Comparison of ENCODE assay signal across 8 mouse cellular contexts in genomic region chr17:47989951-47990378, GRCm38 (mm10). TPM values are rescaled to one million over a fixed set of nuclear protein-coding genes. Genes with fewer than 3 reads are reported as not detected.
DNase-seq lines count a peak whose midpoint lies in the region; ATAC-seq and TF ChIP-seq lines count a peak whose summit lies in the region.

No protein-coding gene starts in this region.

- peaks cover 10% of the 10 kb centered on the region for H3K4me1 ChIP-seq in neural tube, embryonic 15.5 days
- H3K4me1 ChIP-seq in forebrain, embryonic 15.5 days, result peaks cover 12% of the 10 kb centered on the region
- peaks cover 5 to 21% of the 10 kb centered on the region in 2 experiments for H3K4me1 ChIP-seq in liver, embryonic 14.5 days (replicated peaks; ENCODE audit: control insufficient read depth in 2 of 2, insufficient read depth in 2 of 2, low read length in 1 of 2)
- peaks cover 4% of the 10 kb centered on the region for H3K4me1 ChIP-seq in small intestine, adult 2 months (ENCODE audit: control insufficient read depth, insufficient read depth, insufficient read length, low read length)

- no peak overlapping the region for H3K4me2 ChIP-seq in neural tube, embryonic 15.5 days
- no peak overlapping the region for H3K4me2 ChIP-seq in forebrain, embryonic 15.5 days (replicated peaks)
- no peak overlapping the region for H3K4me2 ChIP-seq in liver, embryonic 14.5 days (ENCODE audit: low read depth)

- no peak for TF ChIP-seq POLR2A in small intestine, adult 2 months (IDR thresholded peaks at IDR 0.05; ENCODE audit: low read depth, low read length)

- no peak overlapping the region for H3K9ac ChIP-seq in neural tube, embryonic 15.5 days (replicated peaks)
- H3K9ac ChIP-seq in forebrain, embryonic 15.5 days (replicated peaks), result no peak overlapping the region
- 0 out of 2 replicates have a peak overlapping the region, but pooled peaks have one; percentile 16 for H3K9ac ChIP-seq in liver, embryonic 14.5 days (replicated peaks)

- DNase-seq in neural tube, embryonic 10.5 days (ENCODE audit: extremely low spot score, low spot score), result peak; percentile 85
- DNase-seq in liver, embryonic 14.5 days (ENCODE audit: low read depth in 3 of 3, low spot score in 3 of 3), result no peak
- no peak for DNase-seq in frontal cortex, adult 2 months (ENCODE audit: extremely low spot score in 1 of 2, low spot score in 1 of 2)
- DNase-seq in cerebellum, postnatal 4 days (ENCODE audit: low spot score in 2 of 2), result no peak
- no peak for DNase-seq in adipocyte (ENCODE audit: low spot score)

- no peak overlapping the region for H3K27ac ChIP-seq in neural tube, embryonic 15.5 days (replicated peaks)
- H3K27ac ChIP-seq in forebrain, embryonic 15.5 days (replicated peaks), result peak overlapping the region; percentile 68
- H3K27ac ChIP-seq in liver, embryonic 14.5 days, result no peak overlapping the region
- H3K27ac ChIP-seq in small intestine, adult 2 months (ENCODE audit: insufficient read depth, low read depth, low read length), result peak overlapping the region; percentile 61; the same call in 1 of the 2 replicates

- no peak for ATAC-seq in neural tube, embryonic 15.5 days (ENCODE audit: low FRiP score)
- ATAC-seq in forebrain, embryonic 15.5 days (replicated peaks), result peak; percentile 89
- ATAC-seq in liver, embryonic 14.5 days (ENCODE audit: insufficient read depth), result peak; percentile 52; the same call in 1 of the 2 replicates

- WGBS in neural tube, embryonic 15.5 days, result 6% methylated on average over 8 of the region's 8 CpGs
- WGBS in forebrain, embryonic 15.5 days, result 4% methylated on average over 8 of the region's 8 CpGs
- 11% methylated on average over 8 of the region's 8 CpGs for WGBS in liver, embryonic 14.5 days (ENCODE audit: insufficient replicate concordance)
- WGBS in small intestine, adult 2 months, result 24% methylated on average over 8 of the region's 8 CpGs

- H3K4me3 ChIP-seq in neural tube, embryonic 15.5 days (replicated peaks), result no peak overlapping the region
- H3K4me3 ChIP-seq in forebrain, embryonic 15.5 days, result no peak overlapping the region
- no peak overlapping the region for H3K4me3 ChIP-seq in liver, embryonic 14.5 days (ENCODE audit: insufficient read depth in 1 of 2, low read depth in 2 of 2, low read length in 2 of 2)
- H3K4me3 ChIP-seq in small intestine, adult 2 months (ENCODE audit: low read depth, low read length), result no peak overlapping the region

- no peak for TF ChIP-seq EP300 in liver, embryonic 14.5 days (IDR thresholded peaks at IDR 0.05; ENCODE audit: low read depth)

- 0 out of 2 replicates have a peak, but pooled peaks cover 8% of the 10 kb centered on the region for H3K27me3 ChIP-seq in neural tube, embryonic 15.5 days (replicated peaks)
- H3K27me3 ChIP-seq in forebrain, embryonic 15.5 days, result no peaks in the 10 kb centered on the region
- no peaks in the 10 kb centered on the region for H3K27me3 ChIP-seq in liver, embryonic 14.5 days (ENCODE audit: control insufficient read depth, insufficient read depth, low read length)
- no peaks in the 10 kb centered on the region for H3K27me3 ChIP-seq in small intestine, adult 2 months (ENCODE audit: control insufficient read depth, insufficient read depth, low read length)

- peak; percentile 19 for TF ChIP-seq CTCF in liver, embryonic 14.5 days (IDR thresholded peaks at IDR 0.05; ENCODE audit: low read depth)
- TF ChIP-seq CTCF in small intestine, adult 2 months (IDR thresholded peaks at IDR 0.05; ENCODE audit: extremely low read depth, insufficient read length, insufficient replicate concordance, low read depth, low read length), result no peak

- H3K36me3 ChIP-seq in neural tube, embryonic 15.5 days, result no peaks in the 10 kb centered on the region
- H3K36me3 ChIP-seq in forebrain, embryonic 15.5 days, result no peaks in the 10 kb centered on the region
- H3K36me3 ChIP-seq in liver, embryonic 14.5 days (replicated peaks; ENCODE audit: control insufficient read depth, insufficient read depth, low read depth), result no peaks in the 10 kb centered on the region
- H3K36me3 ChIP-seq in small intestine, adult 2 months (ENCODE audit: control insufficient read depth, insufficient read depth, low read length), result no peaks in the 10 kb centered on the region

- H3K9me3 ChIP-seq in neural tube, embryonic 15.5 days (replicated peaks), result no peaks in the 10 kb centered on the region
- no peaks in the 10 kb centered on the region for H3K9me3 ChIP-seq in forebrain, embryonic 15.5 days
- no peaks in the 10 kb centered on the region for H3K9me3 ChIP-seq in liver, embryonic 14.5 days (ENCODE audit: control insufficient read depth, low read length)

RNA-seq across cellular contexts. Expression of gene 1700122O11Rik, which starts 48.1 kb away (rescaled TPM):
- not detected in 2 replicates for polyA plus RNA-seq in neural tube, embryonic 15.5 days (2015; fragmentation: Nextera tagmentation; extraction: Ambion mirVana)
- not detected in 2 replicates for polyA plus RNA-seq in forebrain, embryonic 15.5 days (2015; fragmentation: Nextera tagmentation; extraction: Ambion mirVana)
- not detected in 2 replicates for polyA plus RNA-seq in liver, embryonic 14.5 days (2012; rRNA removed)
- not detected in 2 replicates for polyA plus RNA-seq in liver, embryonic 14.5 days (2014; fragmentation: Nextera tagmentation; extraction: Ambion mirVana)
- not detected in 2 replicates for polyA plus RNA-seq in small intestine, adult 2 months (2012; rRNA removed)
- not detected in 2 replicates for polyA plus RNA-seq in frontal cortex, adult 2 months (2012; rRNA removed)

Comparison
In these comparisons a context has a peak if more than half of its experiments do, and no peak if none do; other contexts are left out.
1. H3K27ac ChIP-seq: peak in forebrain, embryonic 15.5 days (single experiment) and small intestine, adult 2 months (single experiment); none in neural tube, embryonic 15.5 days (single experiment) and liver, embryonic 14.5 days (single experiment).